Mouse (Mus musculus): ENCODE data around the gene Dzank1.
A peak's percentile ranks its signal among the peaks of the same experiment; 100 is the strongest.

DNA sequence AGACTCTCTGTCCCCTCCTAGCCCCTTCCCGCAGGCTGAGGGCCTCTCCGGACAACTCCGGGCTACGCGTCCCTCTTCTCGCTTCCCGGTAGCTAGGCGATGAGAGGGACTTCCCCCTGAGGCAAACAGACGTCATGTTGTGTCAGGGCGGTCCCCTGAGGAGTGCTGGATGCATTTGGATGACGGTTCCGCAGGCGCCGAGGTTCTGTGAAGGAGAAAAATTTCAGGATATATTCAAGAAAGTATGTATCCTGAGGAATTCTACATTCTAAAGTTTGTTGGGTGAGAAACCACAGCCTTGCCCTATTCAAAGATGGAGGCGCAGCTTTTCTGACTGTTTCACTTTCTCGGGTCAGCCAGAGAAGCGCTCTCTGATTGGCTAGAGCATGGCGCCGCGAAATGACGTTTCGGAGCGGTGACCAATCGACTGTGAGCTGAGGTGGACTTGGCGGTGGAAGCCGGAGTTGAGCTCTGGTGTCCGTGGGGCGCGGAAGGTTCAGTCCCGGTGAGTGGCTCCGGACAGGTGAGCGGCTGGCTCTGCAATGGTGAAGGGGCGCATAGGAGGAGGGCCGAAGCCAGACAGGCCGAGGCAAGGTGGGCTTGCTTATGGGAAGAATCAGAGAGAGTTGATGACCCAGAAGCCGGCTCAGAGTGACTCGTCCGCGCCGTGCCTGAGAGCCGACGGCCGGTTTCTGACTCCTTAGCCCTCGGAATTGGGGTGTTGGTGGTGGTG is 28.8 kb upstream of the Dzank1 start, which contains the start of gene Sec23b:
- no peak for TF ChIP-seq MAFK (IDR thresholded peaks at IDR 0.05; ENCODE audit: insufficient read depth, low read depth, low read length)
- TF ChIP-seq HCFC1 (IDR thresholded peaks at IDR 0.05; ENCODE audit: borderline replicate concordance, insufficient read depth, low read length) = peak; percentile 79; the same call in 1 of the 2 replicates
- no peak for TF ChIP-seq ZC3H11A (IDR thresholded peaks at IDR 0.05; ENCODE audit: borderline replicate concordance, low read depth, low read length)
- no peak for TF ChIP-seq ZNF384 (IDR thresholded peaks at IDR 0.05; ENCODE audit: low read depth, low read length)

All from ES-E14 (cell line).